Mouse (Mus musculus) monocyte, adult 5-6 weeks (primary cell): ENCODE data around the gene Gm10563. TPM values are rescaled to one million over a fixed set of nuclear protein-coding genes. Genes with fewer than 3 reads are reported as not detected.

ENCODE experiments used
- ATAC-seq: fragments of 153-309, 156-312 bp; replicated peaks from 2 replicates; pipeline ENCODE4 v1.8.0; 2017; ENCODE audit warnings: mild to moderate bottlenecking; ENCODE audit not compliant: low TSS enrichment, insufficient number of reproducible peaks, severe bottlenecking, poor library complexity, low FRiP score
- total RNA-seq: library from RNA; stranded (forward); fragments of 200-1000, 200-491, 200-594 nt; gene quantifications from 3 replicates; pipeline ENCODE4 v1.2.3, GENCODE M21; 2017

The Gm10563 gene
- total RNA-seq, 1 experiment from 2014 or later = not detected

DNA sequence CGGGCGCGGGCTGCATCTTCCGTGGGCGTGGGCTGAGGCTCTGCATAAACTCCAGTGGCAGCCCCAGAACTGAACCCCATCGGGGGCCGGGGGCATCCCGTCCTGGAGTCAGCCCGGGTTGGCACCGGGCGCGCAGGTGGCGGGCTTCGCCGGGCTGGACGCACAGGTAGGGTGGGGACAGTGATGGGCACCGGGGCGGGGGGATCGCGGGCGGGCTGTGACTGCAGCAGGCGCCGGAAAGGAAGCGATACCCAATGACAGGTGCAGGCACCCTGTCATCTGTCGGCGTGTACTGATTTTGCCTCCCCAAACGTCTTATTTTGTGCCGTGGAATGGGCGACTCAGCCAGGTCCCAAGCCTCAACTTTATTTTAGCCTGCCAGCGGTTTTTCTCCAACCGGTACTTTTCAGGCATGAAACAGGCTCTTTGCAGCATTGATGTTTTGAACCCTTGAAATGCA, 43.2 kb downstream of the Gm10563 start:
- ATAC-seq = no peak

DNA sequence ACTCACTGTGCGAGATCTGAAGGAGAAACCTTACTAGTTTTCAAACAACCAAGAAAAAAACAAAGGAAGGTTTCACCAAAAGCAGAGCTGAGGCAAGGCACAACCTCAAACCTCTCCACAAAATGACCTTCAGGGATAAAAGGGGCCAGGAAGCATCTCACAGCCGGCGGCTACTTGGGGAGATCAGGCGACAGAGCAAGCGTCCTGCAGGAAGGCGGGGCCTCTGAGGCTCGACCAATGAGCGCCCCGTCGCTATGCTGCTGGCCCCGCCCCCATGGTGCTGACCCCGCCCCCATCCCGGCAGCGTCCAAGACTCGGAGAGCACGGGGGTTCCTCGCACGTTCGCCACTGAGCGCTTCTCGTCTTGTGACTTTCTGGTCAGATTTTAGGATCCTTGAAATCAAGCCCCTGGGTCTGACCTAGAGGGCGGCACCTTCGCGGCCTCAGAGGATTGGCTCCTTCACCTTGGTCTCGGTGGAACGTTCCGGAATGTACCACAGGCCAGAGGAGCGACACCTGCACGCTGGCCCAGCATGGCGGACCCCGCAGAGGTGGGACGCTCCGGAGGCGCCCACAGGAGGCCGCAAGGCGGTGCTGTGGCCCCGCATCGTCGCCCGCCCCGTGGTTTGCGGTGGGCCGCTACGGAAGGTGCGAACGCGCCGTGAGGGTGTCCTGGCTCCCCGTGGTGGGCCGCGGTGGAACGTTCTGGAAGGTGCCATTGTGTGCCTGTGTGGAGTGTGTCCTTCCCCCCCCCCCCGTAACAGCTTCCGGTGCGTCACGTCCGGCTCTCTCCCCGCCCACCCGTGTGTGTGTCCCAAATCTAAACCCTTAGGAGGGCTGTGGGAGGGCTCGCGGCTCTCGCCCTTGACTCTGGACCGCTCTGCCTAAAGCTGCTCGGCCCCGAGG, 43.9 kb downstream of the Gm10563 start, which contains the start of gene Slc35e2:
Slc35e2 (plus strand) TSS at position 326 of the 906 bp plus-strand sequence.
- ATAC-seq = peak; percentile 94

- ATAC-seq = no peak
Observed at GRCm38 (mm10) chr4:155599901-155600825, 45.0 kb downstream of the Gm10563 start.

GRCm38 (mm10) chr4:155598536-155598935, 46.7 kb downstream of the Gm10563 start:
- no peak for ATAC-seq

GRCm38 (mm10) chr4:155596606-155597005, 48.6 kb downstream of the Gm10563 start:
- no peak for ATAC-seq

DNA sequence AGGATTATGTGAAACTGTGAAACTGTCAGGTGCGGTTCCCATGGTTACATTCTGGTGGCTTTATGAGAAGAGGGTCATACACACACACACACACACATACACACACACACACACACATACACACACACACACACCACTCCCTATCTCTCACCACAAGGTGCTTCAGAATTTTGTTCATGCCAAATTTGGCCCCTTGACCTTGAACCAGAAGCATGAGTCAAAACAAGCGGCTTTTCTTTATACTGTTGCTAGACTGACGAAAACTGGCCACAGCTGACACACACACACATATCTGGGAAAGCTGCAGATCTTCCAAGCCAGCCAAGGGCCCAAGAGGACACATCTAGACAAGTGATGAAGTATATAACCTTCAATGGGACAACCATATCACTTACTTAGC, 49.4 kb downstream of the Gm10563 start:
- no peak for ATAC-seq

- no peak for ATAC-seq
Observed at GRCm38 (mm10) chr4:155593780-155594179, 51.4 kb downstream of the Gm10563 start.

GRCm38 (mm10) chr4:155591012-155591719, 54.0 kb downstream of the Gm10563 start:
- ATAC-seq = no peak

DNA sequence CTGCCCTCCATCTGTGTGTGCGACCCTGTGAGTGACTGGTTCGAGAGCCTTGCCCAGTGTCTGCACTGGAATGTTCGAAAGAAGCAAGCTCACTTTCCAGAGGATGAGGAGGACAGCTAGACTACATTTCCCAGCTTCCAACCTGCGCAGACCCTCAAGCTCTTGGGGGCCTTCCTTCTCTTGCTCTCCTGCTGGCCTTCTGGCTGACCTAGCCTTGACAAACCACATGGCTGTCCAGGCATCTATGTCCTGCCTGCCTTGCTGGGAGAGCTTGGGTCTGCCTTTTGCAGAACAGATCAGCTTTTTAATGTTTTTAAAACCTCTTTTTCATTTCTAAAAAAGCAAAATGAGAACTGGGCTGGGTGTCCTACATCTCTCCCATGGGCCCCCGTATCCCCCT, 55.9 kb downstream of the Gm10563 start:
- no peak for ATAC-seq

- 0 out of 2 replicates have a peak, but pooled peaks have one; percentile 32 for ATAC-seq
Observed at GRCm38 (mm10) chr4:155582279-155582905, 62.8 kb downstream of the Gm10563 start.

DNA sequence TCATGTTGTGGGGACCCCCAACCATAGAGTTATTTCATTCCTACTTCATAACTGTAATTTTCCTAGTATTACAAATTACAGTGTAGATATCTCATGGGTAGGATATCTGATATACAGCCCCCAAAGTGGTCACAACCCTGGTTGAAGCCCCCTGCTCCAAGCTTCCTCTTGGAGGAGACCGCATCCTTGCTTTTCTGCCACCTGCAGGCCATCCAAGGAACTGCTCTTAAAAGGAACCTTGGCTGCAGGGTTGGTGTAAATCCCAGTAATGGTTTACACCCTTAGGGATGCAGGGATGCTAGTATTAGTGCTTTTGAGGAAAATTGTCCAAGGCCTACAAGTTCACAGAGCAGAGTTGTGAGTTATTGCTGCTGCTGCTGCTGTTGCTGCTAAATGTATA, 64.8 kb downstream of the Gm10563 start:
- ATAC-seq = no peak

DNA sequence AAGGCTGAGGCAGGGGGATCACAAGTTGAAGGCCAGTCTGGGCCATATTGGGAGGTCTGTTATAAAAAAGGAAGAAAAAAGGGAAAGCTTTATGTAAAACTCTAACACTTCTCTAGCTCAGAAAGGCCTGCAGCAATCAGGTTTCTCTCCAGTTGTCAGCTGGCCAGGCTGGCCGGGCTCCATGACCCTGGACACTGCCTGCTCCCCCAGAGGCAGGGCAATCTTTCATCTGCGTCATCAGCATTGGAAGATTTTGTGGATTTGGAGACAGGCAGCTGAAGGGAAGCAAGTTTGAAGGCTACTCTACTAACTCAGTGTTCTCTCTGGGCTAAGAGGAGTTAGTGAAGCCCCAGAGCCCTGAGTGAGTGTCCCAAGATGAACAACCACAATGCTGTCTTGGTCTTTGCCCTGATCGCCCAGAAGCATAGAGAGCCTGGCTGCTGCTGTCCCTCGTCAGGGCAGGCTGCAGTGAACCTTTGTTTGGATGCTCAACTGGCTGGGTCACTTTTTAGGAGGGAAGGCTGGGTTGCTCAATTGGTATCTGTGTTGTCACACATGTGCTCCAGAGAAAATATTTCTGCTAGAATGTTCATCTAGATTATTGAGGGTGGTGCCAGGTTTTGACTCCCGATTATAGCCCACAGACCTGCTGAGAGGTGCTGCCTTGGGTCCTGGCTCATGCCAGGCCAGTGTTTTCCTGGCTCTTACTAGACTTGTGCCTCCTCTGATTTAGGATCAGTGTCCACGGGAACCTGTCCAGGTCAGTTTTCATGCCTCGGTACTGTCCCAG, 66.7 kb downstream of the Gm10563 start:
- no peak for ATAC-seq

GRCm38 (mm10) chr4:155577741-155578140, 67.5 kb downstream of the Gm10563 start:
- ATAC-seq = no peak

GRCm38 (mm10) chr4:155577132-155577531, 68.1 kb downstream of the Gm10563 start:
- ATAC-seq = no peak

DNA sequence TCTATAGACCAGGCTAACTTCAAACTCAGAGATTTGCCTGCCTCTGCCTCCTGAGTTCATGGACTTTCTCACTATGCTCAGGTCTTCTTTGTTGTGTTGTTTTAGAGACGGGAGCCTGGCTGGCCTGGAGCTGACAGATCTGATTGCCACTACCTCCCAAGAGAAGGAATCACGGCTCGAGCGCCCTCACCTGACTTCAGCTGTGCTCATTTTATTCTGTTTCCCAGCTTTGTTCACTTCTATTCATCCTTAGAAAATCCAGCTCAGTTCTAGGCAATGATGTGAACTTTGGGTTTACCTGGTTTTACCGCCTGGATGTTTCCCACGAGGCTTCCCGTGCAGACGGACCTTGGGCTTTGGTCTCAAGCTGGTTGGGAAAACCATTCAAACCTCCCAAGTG, 69.7 kb downstream of the Gm10563 start:
- no peak for ATAC-seq

DNA sequence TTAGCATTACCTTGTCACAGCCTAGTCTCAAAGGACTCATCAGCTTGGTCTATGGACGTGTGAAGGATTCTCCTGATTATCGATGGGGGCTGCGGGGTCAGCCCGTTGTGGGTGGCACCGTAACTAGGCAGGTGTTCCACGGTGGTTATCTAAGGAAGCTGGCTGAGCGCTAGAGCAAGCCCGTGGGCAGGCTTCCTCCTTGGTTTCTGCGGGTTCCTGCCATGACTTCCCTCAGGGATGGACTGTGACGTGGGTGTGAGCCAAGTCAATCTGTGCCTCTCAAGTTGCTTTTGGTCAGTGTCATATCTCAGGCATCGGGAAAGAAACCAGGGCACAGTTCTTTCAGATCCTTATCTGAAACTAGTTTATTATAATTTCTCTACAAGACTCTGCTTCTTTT, 70.3 kb downstream of the Gm10563 start:
- ATAC-seq = no peak

DNA sequence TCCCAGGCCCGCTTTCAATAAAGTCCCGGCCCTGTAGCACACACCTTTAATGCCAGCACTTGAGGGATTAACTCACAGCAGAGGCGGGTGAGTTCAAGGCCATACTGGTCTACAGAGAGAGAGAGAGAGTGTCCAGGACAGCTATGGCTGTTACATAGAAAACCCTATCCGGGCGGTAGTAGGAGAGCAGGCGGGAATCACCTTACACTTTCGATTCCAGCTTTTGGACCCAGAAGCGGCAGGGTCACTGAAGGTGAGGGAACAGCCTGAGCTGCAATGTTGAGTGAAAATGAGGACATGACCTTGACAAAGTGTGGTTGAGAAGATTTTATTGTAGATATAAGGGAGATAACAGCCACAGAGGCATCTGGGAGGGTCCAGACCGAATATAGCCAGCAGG, 71.3 kb downstream of the Gm10563 start:
- no peak for ATAC-seq

DNA sequence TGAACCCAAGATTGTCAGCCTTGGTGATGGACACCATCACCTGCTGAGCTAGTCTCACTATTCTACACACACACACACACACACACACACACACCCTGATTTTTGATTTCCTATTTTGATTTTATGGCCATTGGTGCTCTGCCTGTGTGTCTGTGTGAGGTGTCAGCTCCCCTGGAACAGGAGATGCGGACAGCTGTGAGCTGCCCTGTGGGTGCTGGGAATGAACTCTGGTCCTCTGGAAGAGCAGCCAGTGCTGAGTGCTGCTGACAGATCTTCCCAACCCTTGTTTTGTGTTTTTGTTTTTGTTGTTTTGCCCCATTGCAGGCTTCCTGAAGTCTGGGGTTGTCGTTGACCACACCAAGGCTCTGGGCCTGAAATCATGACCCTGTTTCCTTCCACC, 72.1 kb downstream of the Gm10563 start:
- no peak for ATAC-seq
